Mouse (Mus musculus) hematopoietic stem cell, adult 5-6 weeks (primary cell): ENCODE results near the gene Rapgef6. TPM values are rescaled to one million over a fixed set of nuclear protein-coding genes. Genes with fewer than 3 reads are reported as not detected.

ENCODE experiments used
- ATAC-seq, 2 experiments: fragments of 125-278 bp in 1 of 2; replicated peaks in 1 of 2; 2 replicates each; pipeline ENCODE4 v1.8.0; 2016 to 2017; ENCODE audit warnings: inconsistent platforms in 2 of 2, mild to moderate bottlenecking in 2 of 2, moderate number of reproducible peaks in 2 of 2, low read depth in 1 of 2, moderate TSS enrichment in 1 of 2; ENCODE audit not compliant: low FRiP score in 2 of 2, poor library complexity in 2 of 2, severe bottlenecking in 2 of 2, insufficient read depth in 1 of 2, low TSS enrichment in 1 of 2
- total RNA-seq: library from RNA; stranded (forward); fragments of 172-1452, 232-1000 nt; gene quantifications from 2 replicates; pipeline ENCODE4 v1.2.3, GENCODE M21; 2017

The Rapgef6 gene
- total RNA-seq, 1 experiment from 2014 or later = 56.4 TPM

GRCm38 (mm10) chr11:54744231-54744630, 221.6 kb downstream of the Rapgef6 start:
- ATAC-seq = no peak

Other genes starting within 250 kb of the Rapgef6 start
- gene Acsl6, start 219.0 kb upstream of the Rapgef6 start, total RNA-seq = 0.44 and 5.1 TPM in 2 replicates
- not detected in 2 replicates for gene Meikin, start 152.2 kb upstream of the Rapgef6 start, total RNA-seq
- gene Fnip1, start 84.6 kb upstream of the Rapgef6 start, total RNA-seq = 41.2 and 42.1 TPM in 2 replicates